Mouse (Mus musculus): ENCODE data around the gene Gm13278. TPM values are rescaled to one million over a fixed set of nuclear protein-coding genes. Genes with fewer than 3 reads are reported as not detected.

The Gm13278 gene
- total RNA-seq, 2 experiments from 2014 or later = not detected

Other genes with a start within 250 kb of the Gm13278 start
- not detected for gene Ifna15, start 233.3 kb upstream of the Gm13278 start, total RNA-seq (2021)
- not detected for gene Ifna14, start 219.8 kb upstream of the Gm13278 start, total RNA-seq (2021)
- not detected for gene Ifna9, start 199.2 kb upstream of the Gm13278 start, total RNA-seq (2021)
- gene Ifna12, start 188.2 kb upstream of the Gm13278 start, total RNA-seq (2021) = not detected
- not detected for gene C87499, start 157.1 kb upstream of the Gm13278 start, total RNA-seq (2021)
- not detected for gene Ifna13, start 147.1 kb upstream of the Gm13278 start, total RNA-seq (2021)
- not detected for gene Ifna16, start 114.6 kb upstream of the Gm13278 start, total RNA-seq (2021)
- gene Ifna2, start 107.6 kb upstream of the Gm13278 start, total RNA-seq (2021) = not detected
- not detected for gene Ifnab, start 100.2 kb upstream of the Gm13278 start, total RNA-seq (2021)
- gene Gm26566, start 69.7 kb upstream of the Gm13278 start, total RNA-seq (2021) = under 1 TPM; 0.50 TPM
- 10 to 100 TPM; 82.6 to 87.1 TPM for gene Klhl9, start 69.1 kb upstream of the Gm13278 start, total RNA-seq (2021)
- gene Gm13271, start 36.7 kb upstream of the Gm13278 start, total RNA-seq (2021) = not detected
- gene Gm13283, start 31.4 kb upstream of the Gm13278 start, total RNA-seq (2021) = not detected
- gene Gm13290, start 17.7 kb upstream of the Gm13278 start, total RNA-seq (2021) = not detected
- not detected for gene Gm13289, start 14.6 kb upstream of the Gm13278 start, total RNA-seq (2021)
- gene Gm13272, start 11.7 kb upstream of the Gm13278 start, total RNA-seq (2021) = not detected
- not detected for gene Ifnz, start 9.4 kb upstream of the Gm13278 start, total RNA-seq (2021)
- not detected for gene Gm13276, start 5.8 kb upstream of the Gm13278 start, total RNA-seq (2021)
- gene Gm13277, start 2.9 kb upstream of the Gm13278 start, total RNA-seq (2021) = not detected
- not detected for gene Gm13275, start 2.9 kb downstream of the Gm13278 start, total RNA-seq (2021)
- gene Gm13279, start 5.8 kb downstream of the Gm13278 start, total RNA-seq (2021) = not detected
- under 1 TPM; 0.31 to 0.40 TPM for gene Gm13285, start 8.1 kb downstream of the Gm13278 start, total RNA-seq (2021)
- gene Gm13287, start 11.7 kb downstream of the Gm13278 start, total RNA-seq (2021) = not detected
- gene Gm13288, start 14.0 kb downstream of the Gm13278 start, total RNA-seq (2021) = not detected
- gene Ifna7, start 24.7 kb downstream of the Gm13278 start, total RNA-seq (2021) = not detected
- not detected for gene Ifna11, start 28.4 kb downstream of the Gm13278 start, total RNA-seq (2021)
- gene Ifna6, start 35.9 kb downstream of the Gm13278 start, total RNA-seq (2021) = not detected
- not detected for gene Ifna5, start 44.0 kb downstream of the Gm13278 start, total RNA-seq (2021)
- gene Ifna4, start 50.3 kb downstream of the Gm13278 start, total RNA-seq (2021) = not detected
- gene Ifna1, start 58.5 kb downstream of the Gm13278 start, total RNA-seq (2021) = not detected
- gene Ifne, start 88.7 kb downstream of the Gm13278 start, total RNA-seq (2021) = not detected